Mouse (Mus musculus): Measurements from ENCODE around the gene Lpcat1. TPM values are rescaled to one million over a fixed set of nuclear protein-coding genes. Genes with fewer than 3 reads are reported as not detected.

Gene Lpcat1
- total and polyA plus RNA-seq, 2 experiments from 2014 or later = 86.2 to 225 TPM

GRCm38 (mm10) chr13:73458719-73459118 lies 8.3 kb upstream of the Lpcat1 start:
- Histone ChIP-seq H3K4me3 (ENCODE audit: low read depth, low read length) (no peak overlapping the region), H3K27ac (ENCODE audit: low read depth, low read length) (no peak overlapping the region), H3K36me3 (ENCODE audit: insufficient read depth, low read length) (no peaks in the 10 kb centered on the region), H3K4me2 (ENCODE audit: low read depth, low read length, poor library complexity, severe bottlenecking) (no peak overlapping the region), H3K4me1 (ENCODE audit: insufficient read depth, low read length) (no peaks in the 10 kb centered on the region), H3K9me3 (ENCODE audit: low read length) (no peaks in the 10 kb centered on the region), H3K27me3 (ENCODE audit: insufficient read depth, low read length) (no peaks in the 10 kb centered on the region), H3K9ac (replicated peaks; ENCODE audit: low read length, poor library complexity, severe bottlenecking) (no peak overlapping the region)
- no peak for DNase-seq (ENCODE audit: low spot score)
- WGBS = 69% methylated on average over 5 of the region's 5 CpGs
- no peak for ATAC-seq (ENCODE audit: low FRiP score)
- TF ChIP-seq CTCF (IDR thresholded peaks at IDR 0.05) = no peak

- H3K36me3 ChIP-seq (ENCODE audit: insufficient read depth, low read length) = no peaks in the 10 kb centered on the region
- no peaks in the 10 kb centered on the region for H3K9me3 ChIP-seq (ENCODE audit: low read length)
- H3K9ac ChIP-seq (replicated peaks; ENCODE audit: low read length, poor library complexity, severe bottlenecking) = no peak overlapping the region
- no peaks in the 10 kb centered on the region for H3K4me1 ChIP-seq (ENCODE audit: insufficient read depth, low read length)
- TF ChIP-seq CTCF (IDR thresholded peaks at IDR 0.05) = no peak
- H3K4me2 ChIP-seq (ENCODE audit: low read depth, low read length, poor library complexity, severe bottlenecking) = no peak overlapping the region
- no peak for DNase-seq (ENCODE audit: low spot score)
- WGBS = 71% methylated on average over 7 of the region's 7 CpGs
- no peak overlapping the region for H3K4me3 ChIP-seq (ENCODE audit: low read depth, low read length)
- no peak overlapping the region for H3K27ac ChIP-seq (ENCODE audit: low read depth, low read length)
- no peaks in the 10 kb centered on the region for H3K27me3 ChIP-seq (ENCODE audit: insufficient read depth, low read length)
- ATAC-seq (ENCODE audit: low FRiP score) = no peak
These were observed 7.7 kb upstream of the Lpcat1 start for GRCm38 (mm10) chr13:73459189-73459850.

GRCm38 (mm10) chr13:73461551-73461950 lies 5.4 kb upstream of the Lpcat1 start:
- DNase-seq (ENCODE audit: low spot score) (no peak), ATAC-seq (ENCODE audit: low FRiP score) (no peak)
- Histone ChIP-seq H3K9me3 (ENCODE audit: low read length) (no peaks in the 10 kb centered on the region), H3K27me3 (ENCODE audit: insufficient read depth, low read length) (no peaks in the 10 kb centered on the region), H3K4me3 (ENCODE audit: low read depth, low read length) (no peak overlapping the region), H3K9ac (replicated peaks; ENCODE audit: low read length, poor library complexity, severe bottlenecking) (no peak overlapping the region), H3K36me3 (ENCODE audit: insufficient read depth, low read length) (no peaks in the 10 kb centered on the region), H3K4me2 (ENCODE audit: low read depth, low read length, poor library complexity, severe bottlenecking) (no peak overlapping the region), H3K27ac (ENCODE audit: low read depth, low read length) (no peak overlapping the region), H3K4me1 (ENCODE audit: insufficient read depth, low read length) (no peaks in the 10 kb centered on the region)
- no peak for TF ChIP-seq CTCF (IDR thresholded peaks at IDR 0.05)

- Histone ChIP-seq H3K27me3 (ENCODE audit: insufficient read depth, low read length) (no peaks in the 10 kb centered on the region), H3K4me1 (ENCODE audit: insufficient read depth, low read length) (peaks cover 17% of the 10 kb centered on the region), H3K27ac (ENCODE audit: low read depth, low read length) (no peak overlapping the region), H3K4me3 (ENCODE audit: low read depth, low read length) (no peak overlapping the region), H3K9ac (replicated peaks; ENCODE audit: low read length, poor library complexity, severe bottlenecking) (no peak overlapping the region), H3K36me3 (ENCODE audit: insufficient read depth, low read length) (no peaks in the 10 kb centered on the region), H3K9me3 (ENCODE audit: low read length) (no peaks in the 10 kb centered on the region), H3K4me2 (ENCODE audit: low read depth, low read length, poor library complexity, severe bottlenecking) (no peak overlapping the region)
- DNase-seq (ENCODE audit: low spot score) (no peak), ATAC-seq (ENCODE audit: low FRiP score) (no peak)
- TF ChIP-seq CTCF (IDR thresholded peaks at IDR 0.05) = no peak
- 82% methylated on average over 2 of the region's 2 CpGs for WGBS
These were observed 1.8 kb upstream of the Lpcat1 start for GRCm38 (mm10) chr13:73465156-73465555.

- H3K4me3 ChIP-seq (ENCODE audit: low read depth, low read length) = peak overlapping the region; percentile 87; the same call in 1 of the 2 replicates
These were observed 586 bp upstream of the Lpcat1 start for GRCm38 (mm10) chr13:73466411-73466810.

GRCm38 (mm10) chr13:73467421-73468237 lies 632 bp downstream of the Lpcat1 start:
- Histone ChIP-seq H3K9me3 (ENCODE audit: low read length) (no peaks in the 10 kb centered on the region), H3K4me2 (ENCODE audit: low read depth, low read length, poor library complexity, severe bottlenecking) (peak overlapping the region; percentile 87), H3K4me3 (ENCODE audit: low read depth, low read length) (peak overlapping the region; percentile 87), H3K27me3 (ENCODE audit: insufficient read depth, low read length) (no peaks in the 10 kb centered on the region), H3K36me3 (ENCODE audit: insufficient read depth, low read length) (no peaks in the 10 kb centered on the region), H3K27ac (ENCODE audit: low read depth, low read length) (peak overlapping the region; percentile 93), H3K9ac (replicated peaks; ENCODE audit: low read length, poor library complexity, severe bottlenecking) (peak overlapping the region; percentile 89), H3K4me1 (ENCODE audit: insufficient read depth, low read length) (peaks cover 19% of the 10 kb centered on the region)
- TF ChIP-seq CTCF (IDR thresholded peaks at IDR 0.05) = peak; percentile 6; the same call in 1 of the 2 replicates
- ATAC-seq (ENCODE audit: low FRiP score) (peak; percentile 84), DNase-seq (ENCODE audit: low spot score) (peak; percentile 15)
- WGBS = under 1% methylated on average over 39 of the region's 53 CpGs

More at GRCm38 (mm10) chr13:73466411-73466810, 586 bp upstream of the Lpcat1 start:
- ATAC-seq (ENCODE audit: low FRiP score) = no peak
- H3K27ac ChIP-seq (ENCODE audit: low read depth, low read length) = peak overlapping the region; percentile 93; the same call in 1 of the 2 replicates
- 75% methylated on average over 3 of the region's 3 CpGs for WGBS
- H3K36me3 ChIP-seq (ENCODE audit: insufficient read depth, low read length) = no peaks in the 10 kb centered on the region
- H3K4me1 ChIP-seq (ENCODE audit: insufficient read depth, low read length) = peaks cover 19% of the 10 kb centered on the region
- TF ChIP-seq CTCF (IDR thresholded peaks at IDR 0.05) = no peak
- no peak overlapping the region for H3K9ac ChIP-seq (replicated peaks; ENCODE audit: low read length, poor library complexity, severe bottlenecking)
- H3K27me3 ChIP-seq (ENCODE audit: insufficient read depth, low read length) = no peaks in the 10 kb centered on the region
- H3K9me3 ChIP-seq (ENCODE audit: low read length) = no peaks in the 10 kb centered on the region
- peak overlapping the region; percentile 87; the same call in 1 of the 2 replicates for H3K4me2 ChIP-seq (ENCODE audit: low read depth, low read length, poor library complexity, severe bottlenecking)
- no peak for DNase-seq (ENCODE audit: low spot score)
